Mouse (Mus musculus) heart, adult 2 months (tissue): ENCODE measurements at regions not wholly inside any gene's neighbourhood (a gene's known extent, or its start where the extent isn't known, plus 50 kb on each side); places are given as distances from the start of the nearest gene placed in this dataset.

ENCODE experiments used
- DNase-seq, 2 experiments: peaks; one replicate each; pipeline ENCODE4 v3.0.0; 2021
- H3K27ac ChIP-seq: fragments of 200-600 bp; 2 replicates; pipeline ENCODE4 v1.8.1; 2022
- H3K27me3 ChIP-seq: fragments of 200-500 bp; 2 replicates; pipeline ENCODE4 v1.6.1; 2012; ENCODE audit warnings: mild to moderate bottlenecking, low read length, inconsistent platforms, mixed read lengths; ENCODE audit not compliant: control insufficient read depth, insufficient read depth
- H3K36me3 ChIP-seq: fragments of 200-500 bp; 2 replicates; pipeline ENCODE4 v1.6.1; 2012; ENCODE audit warnings: low read length, inconsistent platforms; ENCODE audit not compliant: control insufficient read depth, insufficient read depth
- H3K4me1 ChIP-seq: fragments of 200-500 bp; 2 replicates; pipeline ENCODE4 v1.6.1; 2011; ENCODE audit warnings: low read length; ENCODE audit not compliant: control insufficient read depth, insufficient read depth
- H3K4me3 ChIP-seq: fragments of 200-600 bp; 2 replicates; pipeline ENCODE4 v1.8.1; 2022
- H3K79me2 ChIP-seq: fragments of 200-500 bp; replicated peaks from 2 replicates; pipeline ENCODE4 v1.6.1; 2012; ENCODE audit warnings: mild to moderate bottlenecking, inconsistent platforms, low read length, moderate library complexity, mixed read lengths; ENCODE audit not compliant: control insufficient read depth, insufficient read depth
- H3K9ac ChIP-seq: fragments of 200-500 bp; 2 replicates; pipeline ENCODE4 v1.6.1; 2012; ENCODE audit warnings: low read depth, mild to moderate bottlenecking, control low read depth, inconsistent platforms, low read length, mixed read lengths
- CTCF ChIP-seq: fragments of 200-600 bp; IDR thresholded peaks from 2 replicates; pipeline ENCODE4 v1.8.1; 2022; ENCODE audit warnings: antibody characterized with exemption, mild to moderate bottlenecking, moderate library complexity
- EP300 ChIP-seq: fragments of 200-500 bp; IDR thresholded peaks from 2 replicates; pipeline ENCODE4 v1.6.1; 2011; ENCODE audit warnings: low read depth, low read length, control low read depth; ENCODE audit not compliant: insufficient read depth
- POLR2A ChIP-seq: fragments of 200-500 bp; IDR thresholded peaks from 2 replicates; pipeline ENCODE4 v1.6.1; 2011; ENCODE audit warnings: mild to moderate bottlenecking, low read depth, low read length, control low read depth; ENCODE audit not compliant: insufficient read depth
- WGBS: fragments of 180-500 bp; shearing (Covaris S2); methylation state at CpG from one replicate; pipeline ENCODE4 v1.1.7; 2018; 5-methylcytosine and 5-hydroxymethylcytosine counted together
- intact Hi-C: fragments of 180-260 bp; cut with DNase I; formaldehyde crosslinking; loops from one replicate; pipeline ENCODE4 v1.15.1; 2025

DNA sequence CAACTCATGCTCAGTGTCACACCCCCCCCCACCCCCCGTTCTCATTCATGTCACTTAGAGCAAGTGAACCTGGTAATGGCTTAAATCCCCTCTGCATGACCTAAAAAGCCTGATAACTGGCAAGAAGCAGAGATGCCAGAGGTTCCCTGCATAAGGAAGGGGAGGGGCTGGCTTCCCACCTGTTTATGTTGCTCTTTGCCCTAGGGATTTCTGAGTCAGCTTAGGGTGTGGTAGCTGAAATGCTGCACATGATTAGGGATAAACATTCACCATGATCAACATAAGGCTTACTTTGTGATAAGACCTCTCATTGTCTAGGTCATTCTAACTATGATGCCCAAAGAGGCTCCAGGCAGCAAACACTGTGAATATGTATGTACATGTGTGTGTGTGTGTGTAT, 72.7 kb upstream of the A230072I06Rik start:
- no peaks in the 10 kb centered on the region for H3K27me3 ChIP-seq
- H3K27ac ChIP-seq: no peak overlapping the region
- no peak for DNase-seq
- no peaks in the 10 kb centered on the region for H3K79me2 ChIP-seq
- no peaks in the 10 kb centered on the region for H3K4me1 ChIP-seq
- no peak overlapping the region for H3K4me3 ChIP-seq
- no peaks in the 10 kb centered on the region for H3K36me3 ChIP-seq
- TF ChIP-seq EP300 (no peak), CTCF (no peak), POLR2A (no peak)
- intact Hi-C loops: no loop called here
- WGBS: 79% methylated on average over 1 of the region's 1 CpGs
- no peak overlapping the region for H3K9ac ChIP-seq

DNA sequence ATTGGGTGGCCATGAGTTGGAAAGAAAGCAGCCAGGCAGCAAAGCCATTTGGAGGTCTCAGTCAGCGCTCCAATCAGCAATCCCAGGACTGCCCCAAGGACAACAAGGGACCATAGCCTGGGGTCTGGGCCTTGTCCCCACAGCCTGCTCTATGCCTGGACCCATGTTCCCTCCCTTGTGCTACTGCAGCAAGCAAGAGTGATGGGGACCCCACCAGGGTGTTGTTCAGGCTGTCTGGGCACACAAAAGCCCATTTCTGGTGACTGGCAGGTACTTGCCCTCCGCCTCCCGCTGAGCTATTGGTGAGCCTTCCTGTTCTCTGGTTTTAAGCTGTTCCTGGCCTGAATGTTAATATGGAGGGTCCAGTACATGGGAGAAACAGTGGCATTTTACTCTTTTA, 71.2 kb upstream of the A230072I06Rik start:
- intact Hi-C loops: no loop called here
- H3K79me2 ChIP-seq: no peaks in the 10 kb centered on the region
- WGBS: 93% methylated on average over 3 of the region's 3 CpGs

DNA sequence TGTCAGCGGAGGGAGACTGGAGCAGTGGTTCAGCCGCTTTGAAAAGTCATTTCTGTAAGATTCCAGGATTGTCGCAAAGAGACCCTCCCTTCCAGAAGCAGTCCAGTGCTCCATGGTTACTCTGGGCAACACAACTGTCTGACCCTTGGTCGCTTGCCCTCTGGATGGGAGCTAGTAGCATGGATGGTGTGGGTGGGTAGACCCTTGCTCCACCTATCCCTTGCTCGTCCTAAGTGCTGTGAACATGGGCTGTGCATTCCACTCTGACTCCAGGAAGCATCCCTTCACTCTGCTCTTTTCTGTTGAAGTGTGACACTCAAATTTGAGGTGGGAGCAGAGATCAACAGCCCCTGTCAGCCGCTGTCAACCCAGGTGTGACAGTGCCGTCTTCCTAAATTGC, 64.8 kb upstream of the A230072I06Rik start:
- Histone ChIP-seq H3K4me3 (no peak overlapping the region), H3K27ac (no peak overlapping the region), H3K4me1 (no peaks in the 10 kb centered on the region), H3K27me3 (no peaks in the 10 kb centered on the region), H3K9ac (no peak overlapping the region), H3K36me3 (no peaks in the 10 kb centered on the region), H3K79me2 (no peaks in the 10 kb centered on the region)
- no peak for TF ChIP-seq POLR2A
- no peak for TF ChIP-seq EP300
- TF ChIP-seq CTCF: no peak
- intact Hi-C loops: no loop called here
- 53% methylated on average over 7 of the region's 7 CpGs for WGBS
- no peak for DNase-seq

More for the DNA sequence above, 71.2 kb upstream of the A230072I06Rik start:
- DNase-seq: no peak
- Histone ChIP-seq H3K4me1 (no peaks in the 10 kb centered on the region), H3K9ac (no peak overlapping the region), H3K36me3 (no peaks in the 10 kb centered on the region), H3K27me3 (no peaks in the 10 kb centered on the region), H3K4me3 (no peak overlapping the region), H3K27ac (no peak overlapping the region)
- no peak for TF ChIP-seq CTCF
- TF ChIP-seq EP300: no peak

DNA sequence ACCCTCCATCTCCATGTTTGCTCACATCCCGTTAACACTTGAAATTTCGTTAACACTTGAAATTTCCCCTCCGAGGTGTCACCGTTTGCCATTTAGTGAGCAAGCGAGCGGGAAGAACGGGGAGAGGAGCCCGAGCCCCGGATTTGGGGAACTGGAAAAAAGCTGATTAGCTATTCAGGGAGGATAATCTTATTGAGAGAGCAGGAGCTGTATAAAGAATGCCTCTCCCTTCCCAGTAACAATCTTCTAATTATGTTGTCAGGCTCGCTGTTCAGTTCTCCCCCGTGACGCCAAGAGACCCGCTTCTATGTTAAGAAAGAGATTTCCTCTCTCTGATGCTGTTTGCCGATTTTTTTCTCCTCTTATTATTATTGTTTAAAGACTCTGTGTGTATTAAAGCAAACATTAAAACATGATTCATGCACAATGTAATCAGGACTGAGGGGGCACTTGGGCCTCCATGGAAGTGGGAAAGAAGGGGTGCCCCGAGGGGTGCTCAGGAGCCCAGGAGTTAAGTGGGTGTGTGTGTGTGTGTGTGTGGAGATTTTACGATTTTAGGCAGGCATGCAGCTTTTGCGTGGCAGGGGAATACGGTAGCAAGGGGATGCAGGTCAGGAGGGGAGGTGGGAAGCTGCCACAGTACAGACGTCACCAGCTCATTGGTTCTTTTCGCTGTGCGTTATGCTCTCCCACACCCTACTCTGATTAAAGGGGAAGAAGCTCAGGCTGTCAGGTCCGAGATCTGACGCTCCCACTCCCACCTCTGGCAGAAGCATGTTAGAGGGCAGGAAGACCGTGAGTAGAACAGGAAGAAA, 64.2 kb upstream of the A230072I06Rik start:
- intact Hi-C loops: no loop called here
- Histone ChIP-seq H3K27me3 (no peaks in the 10 kb centered on the region), H3K36me3 (no peaks in the 10 kb centered on the region), H3K9ac (no peak overlapping the region), H3K27ac (no peak overlapping the region), H3K79me2 (no peaks in the 10 kb centered on the region), H3K4me3 (no peak overlapping the region), H3K4me1 (no peaks in the 10 kb centered on the region)
- WGBS: 26% methylated on average over 24 of the region's 24 CpGs
- TF ChIP-seq POLR2A (no peak), EP300 (no peak)
- DNase-seq: no peak

DNA sequence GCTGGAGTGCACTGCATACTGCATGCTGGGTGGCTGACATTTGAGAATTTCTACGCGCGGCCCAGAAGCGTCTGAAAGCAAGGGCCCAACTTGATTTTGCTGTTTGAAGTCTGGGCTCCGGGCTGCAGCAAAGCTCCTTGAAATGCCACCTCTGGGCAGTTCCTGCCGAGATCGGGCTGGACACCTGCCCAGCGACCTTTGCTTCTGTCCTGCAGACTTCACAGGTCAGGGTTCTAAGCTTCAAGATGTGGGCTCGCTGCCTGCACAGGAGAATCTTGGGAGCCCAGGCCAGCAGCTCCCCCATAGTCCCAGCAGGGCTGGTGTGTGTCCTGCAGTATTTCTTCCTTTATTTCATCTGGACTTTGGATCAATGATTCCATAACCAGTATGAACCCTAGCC, 57.1 kb upstream of the A230072I06Rik start:
- Histone ChIP-seq H3K4me1 (no peaks in the 10 kb centered on the region), H3K27me3 (no peaks in the 10 kb centered on the region), H3K9ac (no peak overlapping the region), H3K36me3 (no peaks in the 10 kb centered on the region), H3K27ac (no peak overlapping the region), H3K4me3 (no peak overlapping the region), H3K79me2 (no peaks in the 10 kb centered on the region)
- TF ChIP-seq POLR2A (no peak), EP300 (no peak), CTCF (no peak)
- WGBS: 76% methylated on average over 9 of the region's 9 CpGs
- intact Hi-C loops: no loop called here
- DNase-seq: no peak

DNA sequence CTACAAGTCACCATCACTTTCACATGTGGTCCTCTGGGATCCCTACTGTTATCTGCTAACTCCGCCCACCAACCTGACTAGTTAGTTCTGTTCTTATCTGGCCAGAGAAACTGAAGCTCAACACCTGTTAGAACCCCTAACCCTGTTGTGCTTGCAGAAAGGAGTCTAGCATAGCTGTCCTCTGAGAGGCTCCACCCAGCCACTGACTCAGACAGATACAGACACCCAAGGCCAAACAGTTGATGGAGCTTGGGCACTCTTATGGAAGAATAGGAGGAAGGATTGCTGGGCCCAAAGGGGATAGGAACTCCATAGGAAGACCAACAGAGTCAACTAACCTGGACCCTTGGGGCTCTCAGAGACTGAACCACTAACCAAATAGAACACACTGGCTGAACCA, 55.2 kb upstream of the A230072I06Rik start:
- DNase-seq: no peak
- Histone ChIP-seq H3K9ac (no peak overlapping the region), H3K79me2 (no peaks in the 10 kb centered on the region), H3K27ac (no peak overlapping the region), H3K36me3 (no peaks in the 10 kb centered on the region), H3K4me3 (no peak overlapping the region), H3K27me3 (no peaks in the 10 kb centered on the region), H3K4me1 (no peaks in the 10 kb centered on the region)
- WGBS: 74% methylated on average over 1 of the region's 1 CpGs
- intact Hi-C loops: no loop called here
- no peak for TF ChIP-seq CTCF
- no peak for TF ChIP-seq EP300
- no peak for TF ChIP-seq POLR2A
